Mouse (Mus musculus) heart, embryonic 14.5 days (tissue): ENCODE measurements around the gene Tmed1. TPM values are rescaled to one million over a fixed set of nuclear protein-coding genes. Genes with fewer than 3 reads are reported as not detected.
"Not testable (repeated sequence)": the region's sequence is repeated elsewhere in the genome, so short reads cannot be mapped to it uniquely, and the experiment has no call there.

Experiments
- ATAC-seq: fragments of 200-750 bp; cut with Nextera tagmentation; 2 replicates; pipeline ENCODE4 v1.8.0; 2017; ENCODE audit warnings: low read depth, moderate TSS enrichment; ENCODE audit not compliant: insufficient number of reproducible peaks, insufficient read depth, low FRiP score
- H3K27ac ChIP-seq, 2 experiments: fragments of 200-500 bp in 1 of 2; fragments of 300-500 bp in 1 of 2; sonication (generic) in 1 of 2; replicated peaks in 1 of 2; 2 replicates each; pipeline ENCODE4 v1.5.1; 2012 to 2014; ENCODE audit warnings: low read depth in 2 of 2, low read length in 2 of 2, control low read depth in 1 of 2, mild to moderate bottlenecking in 1 of 2, mixed read lengths in 1 of 2; ENCODE audit not compliant: control insufficient read depth in 1 of 2, insufficient read depth in 1 of 2
- H3K27me3 ChIP-seq: fragments of 300-500 bp; sonication (generic); 2 replicates; pipeline ENCODE4 v1.6.1; 2014; ENCODE audit warnings: mild to moderate bottlenecking, low read length, control low read depth; ENCODE audit not compliant: control insufficient read depth, insufficient read depth
- H3K36me3 ChIP-seq: fragments of 300-500 bp; sonication (generic); 2 replicates; pipeline ENCODE4 v1.6.1; 2014; ENCODE audit warnings: mild to moderate bottlenecking, control low read depth, low read length, mixed read lengths; ENCODE audit not compliant: control insufficient read depth, insufficient read depth
- H3K4me1 ChIP-seq, 2 experiments: fragments of 200-500 bp in 1 of 2; fragments of 300-500 bp in 1 of 2; sonication (generic) in 1 of 2; 2 replicates each; pipeline ENCODE4 v1.6.1; 2012 to 2014; ENCODE audit warnings: low read length in 2 of 2, control low read depth in 1 of 2, mixed read lengths in 1 of 2; ENCODE audit not compliant: control insufficient read depth in 2 of 2, insufficient read depth in 2 of 2
- H3K4me2 ChIP-seq: fragments of 300-500 bp; sonication (generic); 2 replicates; pipeline ENCODE4 v1.6.1; 2014; ENCODE audit warnings: mild to moderate bottlenecking, low read length
- H3K4me3 ChIP-seq, 2 experiments: fragments of 200-500 bp in 1 of 2; fragments of 300-500 bp in 1 of 2; sonication (generic) in 1 of 2; 2 replicates each; pipeline ENCODE4 v1.5.1; 2012 to 2014; ENCODE audit warnings: low read length in 2 of 2, mild to moderate bottlenecking in 2 of 2, control low read depth in 1 of 2, low read depth in 1 of 2, moderate library complexity in 1 of 2; ENCODE audit not compliant: control insufficient read depth in 1 of 2, insufficient read depth in 1 of 2
- H3K9ac ChIP-seq: fragments of 300-500 bp; sonication (generic); 2 replicates; pipeline ENCODE4 v1.6.1; 2014; ENCODE audit warnings: mild to moderate bottlenecking, low read length
- H3K9me3 ChIP-seq: fragments of 300-500 bp; sonication (generic); 2 replicates; pipeline ENCODE4 v1.6.1; 2016; ENCODE audit warnings: low read length, control low read depth; ENCODE audit not compliant: control insufficient read depth
- WGBS: fragments of 180-500 bp; shearing (Covaris S2); extraction: QIAGEN DNeasy Blood & Tissue Kit; methylation state at CpG from one replicate; pipeline ENCODE4 v1.1.7; 2014; 5-methylcytosine and 5-hydroxymethylcytosine counted together
- polyA plus RNA-seq: library from polyadenylated mRNA; unstranded; fragments of >200 nt; fragmentation: Nextera tagmentation; extraction: Ambion mirVana; gene quantifications from 2 replicates; pipeline ENCODE4 v1.2.1, GENCODE M21; 2014

Tmed1 gene
- polyA plus RNA-seq, 1 experiment from 2014 or later = 81.4 TPM

GRCm38 (mm10) chr9:21525142-21525936, 15.3 kb upstream of the Tmed1 start:
- Histone ChIP-seq H3K9me3 (no peaks in the 10 kb centered on the region), H3K9ac (no peak overlapping the region), H3K4me1 (peaks cover 0 to 4% of the 10 kb centered on the region in 2 experiments; a peak in 1 of 4 replicates), H3K4me3 (no peak overlapping the region), H3K36me3 (no peaks in the 10 kb centered on the region), H3K4me2 (no peak overlapping the region), H3K27me3 (no peaks in the 10 kb centered on the region), H3K27ac (no peak overlapping the region)
- WGBS = 68% methylated on average over 7 of the region's 7 CpGs
- no peak for ATAC-seq

- not testable (repeated sequence) for H3K27me3 ChIP-seq, H3K9ac ChIP-seq, H3K9me3 ChIP-seq, H3K4me3 ChIP-seq, H3K4me2 ChIP-seq, H3K4me1 ChIP-seq, H3K27ac ChIP-seq, ATAC-seq, H3K36me3 ChIP-seq
- WGBS = 85% methylated on average over 6 of the region's 6 CpGs
Measured at GRCm38 (mm10) chr9:21518690-21519089, 8.6 kb upstream of the Tmed1 start.

- 73% methylated on average over 6 of the region's 6 CpGs for WGBS
- Histone ChIP-seq H3K4me2 (no peak overlapping the region), H3K36me3 (no peaks in the 10 kb centered on the region), H3K4me1 (no peaks in the 10 kb centered on the region), H3K27me3 (no peaks in the 10 kb centered on the region), H3K9me3 (no peaks in the 10 kb centered on the region), H3K4me3 (no peak overlapping the region), H3K27ac (no peak overlapping the region), H3K9ac (no peak overlapping the region)
- ATAC-seq = no peak
Measured at GRCm38 (mm10) chr9:21517947-21518495, 8.0 kb upstream of the Tmed1 start.

- Histone ChIP-seq H3K27me3 (no peaks in the 10 kb centered on the region), H3K4me2 (no peak overlapping the region), H3K36me3 (peaks cover 6% of the 10 kb centered on the region), H3K9me3 (no peaks in the 10 kb centered on the region), H3K4me3 (no peak overlapping the region), H3K27ac (no peak overlapping the region), H3K4me1 (peaks cover 10 to 12% of the 10 kb centered on the region in 2 experiments), H3K9ac (no peak overlapping the region)
- WGBS = 93% methylated on average over 4 of the region's 4 CpGs
- no peak for ATAC-seq
Measured at GRCm38 (mm10) chr9:21513466-21513865, 3.4 kb upstream of the Tmed1 start.

- no peaks in the 10 kb centered on the region for H3K27me3 ChIP-seq
- peak overlapping the region; percentile 73 for H3K9ac ChIP-seq
- ATAC-seq = no peak
- H3K4me2 ChIP-seq = peak overlapping the region; percentile 76
- H3K4me1 ChIP-seq = peaks cover 10 to 12% of the 10 kb centered on the region in 2 experiments
- H3K9me3 ChIP-seq = no peaks in the 10 kb centered on the region
- H3K27ac ChIP-seq = peak overlapping the region; percentile 87 to 91
- peaks cover 30% of the 10 kb centered on the region for H3K36me3 ChIP-seq
- H3K4me3 ChIP-seq = peak overlapping the region; percentile 55 to 93; a peak in 2 of 4 replicates
- 79% methylated on average over 9 of the region's 9 CpGs for WGBS
Measured at GRCm38 (mm10) chr9:21511052-21511451, 1.0 kb upstream of the Tmed1 start.

- H3K4me1 ChIP-seq = peaks cover 10 to 12% of the 10 kb centered on the region in 2 experiments
- H3K9ac ChIP-seq = peak overlapping the region; percentile 73
- peak overlapping the region; percentile 87 to 91 for H3K27ac ChIP-seq
- H3K9me3 ChIP-seq = no peaks in the 10 kb centered on the region
- H3K27me3 ChIP-seq = no peaks in the 10 kb centered on the region
- ATAC-seq = no peak
- 2% methylated on average over 7 of the region's 7 CpGs for WGBS
- peak overlapping the region; percentile 76 for H3K4me2 ChIP-seq
- peaks cover 34% of the 10 kb centered on the region for H3K36me3 ChIP-seq
- peak overlapping the region; percentile 55 to 93 for H3K4me3 ChIP-seq
Measured at GRCm38 (mm10) chr9:21510689-21511015, 600 bp upstream of the Tmed1 start.

GRCm38 (mm10) chr9:21508871-21509404, 1.1 kb downstream of the Tmed1 start:
- peak overlapping the region; percentile 76 for H3K4me2 ChIP-seq
- H3K9me3 ChIP-seq = no peaks in the 10 kb centered on the region
- WGBS = 79% methylated on average over 7 of the region's 7 CpGs
- peak overlapping the region; percentile 55 to 93; a peak in 3 of 4 replicates for H3K4me3 ChIP-seq
- H3K27ac ChIP-seq = no peak overlapping the region
- H3K36me3 ChIP-seq = peaks cover 51% of the 10 kb centered on the region
- H3K27me3 ChIP-seq = no peaks in the 10 kb centered on the region
- peaks cover 10 to 12% of the 10 kb centered on the region in 2 experiments for H3K4me1 ChIP-seq
- no peak for ATAC-seq
- peak overlapping the region; percentile 73 for H3K9ac ChIP-seq
